Mouse (Mus musculus) right cerebral cortex, adult 18-20 months (tissue): ENCODE data around the gene Hs6st1.
A peak's percentile ranks its signal among the peaks of the same experiment; 100 is the strongest.
"Not testable (repeated sequence)": the region's sequence is repeated elsewhere in the genome, so short reads cannot be mapped to it uniquely, and the experiment has no call there.

ENCODE experiments used
- DNase-seq: peaks from one replicate; pipeline ENCODE4 v3.0.0; 2022; ENCODE audit warnings: mixed read lengths

Gene Hs6st1

DNA sequence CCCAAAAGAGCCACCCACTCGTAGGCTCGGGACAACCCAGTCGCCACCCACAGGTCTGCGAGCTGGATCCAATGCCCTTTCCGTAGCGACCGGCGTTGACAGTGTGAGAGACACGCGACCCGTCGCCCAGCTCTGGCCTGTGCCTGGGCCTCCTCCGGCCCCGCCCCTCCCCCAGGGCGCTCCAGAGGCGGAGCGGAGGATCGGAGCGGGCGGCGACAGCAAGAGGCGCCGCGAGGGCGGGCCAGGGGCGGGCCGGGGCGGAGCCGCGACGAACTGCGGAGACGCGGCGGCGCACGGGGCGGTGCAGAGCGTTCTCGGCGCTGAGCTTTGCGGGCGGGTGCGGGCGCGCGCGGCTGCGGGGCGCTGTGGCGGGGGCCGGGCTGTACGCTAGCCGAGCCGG is at the start of gene Hs6st1:
Gene Hs6st1 (plus strand): TSS at position 325 of the 400 bp plus-strand sequence.
- peak; percentile 95 for DNase-seq

GRCm38 (mm10) chr1:36018617-36019016 is 49.6 kb upstream of the Hs6st1 start:
- DNase-seq: no peak

- no peak for DNase-seq
Observed at GRCm38 (mm10) chr1:36019161-36019560, 49.0 kb upstream of the Hs6st1 start.

DNA sequence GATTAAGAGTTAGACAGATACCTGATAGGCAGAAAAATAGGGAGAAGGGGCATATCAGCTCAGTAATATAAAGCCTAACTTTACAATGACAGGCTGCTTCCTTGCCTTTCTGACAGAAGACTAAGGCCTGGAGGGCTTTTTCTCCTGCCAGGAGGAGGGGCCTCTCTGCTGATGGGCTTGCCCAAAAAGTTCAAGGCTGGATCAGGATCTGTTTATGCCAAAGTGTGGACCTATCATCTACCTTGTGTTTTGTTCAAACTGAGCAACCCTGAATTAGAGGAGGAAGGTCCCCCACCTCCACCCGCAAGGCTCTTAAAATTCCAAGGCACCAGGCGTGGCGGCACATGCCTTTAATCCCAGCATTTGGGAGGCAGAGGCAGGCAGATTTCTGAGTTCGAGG is 47.9 kb upstream of the Hs6st1 start:
- no peak for DNase-seq

DNA sequence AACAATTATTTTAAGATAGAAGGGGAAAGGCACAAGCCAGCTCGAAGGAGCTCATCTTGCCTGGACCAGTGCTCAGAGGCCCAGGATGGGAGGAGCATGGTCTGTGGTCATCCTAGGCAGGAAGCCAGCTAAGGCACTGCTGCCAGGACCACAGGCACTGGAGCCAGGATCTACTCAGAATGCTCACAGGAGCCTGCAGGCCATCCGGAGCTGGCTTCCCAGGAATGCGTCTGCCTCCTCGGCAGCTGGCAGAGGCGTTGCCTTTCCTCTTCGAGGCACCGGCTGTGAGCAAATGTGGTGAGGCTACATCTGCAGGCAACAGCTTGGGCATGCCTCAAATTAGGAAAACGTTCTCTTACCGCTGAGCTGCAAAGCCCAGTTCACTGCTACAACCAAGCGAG is 37.8 kb upstream of the Hs6st1 start:
- peak; percentile 77 for DNase-seq

- DNase-seq: no peak
Observed at GRCm38 (mm10) chr1:36038769-36039168, 29.4 kb upstream of the Hs6st1 start.

DNA sequence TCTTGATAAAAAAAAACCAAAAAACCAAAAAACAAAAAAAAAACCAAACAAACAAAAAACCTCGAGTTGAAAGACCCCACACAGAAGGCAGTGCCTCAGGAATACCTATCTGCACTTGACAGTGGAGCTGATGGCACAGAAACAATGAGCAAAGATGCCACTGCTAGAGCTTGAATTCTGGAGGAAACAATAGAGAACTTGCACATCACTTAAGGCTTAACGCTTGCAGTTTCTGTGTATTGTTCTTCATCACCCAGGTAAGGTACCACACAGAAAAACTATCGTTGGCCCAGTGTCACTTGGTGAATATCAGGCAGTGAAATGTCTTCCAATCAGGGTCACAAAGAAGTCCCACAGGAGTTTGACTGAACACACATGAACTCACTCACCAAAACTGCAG is 26.1 kb upstream of the Hs6st1 start:
- DNase-seq: no peak

GRCm38 (mm10) chr1:36043793-36044192 is 24.4 kb upstream of the Hs6st1 start:
- DNase-seq: not testable (repeated sequence)

GRCm38 (mm10) chr1:36044288-36044687 is 23.9 kb upstream of the Hs6st1 start:
- DNase-seq: no peak

- DNase-seq: no peak
Observed at GRCm38 (mm10) chr1:36052672-36053071, 15.5 kb upstream of the Hs6st1 start.

GRCm38 (mm10) chr1:36053566-36053965 is 14.6 kb upstream of the Hs6st1 start:
- DNase-seq: no peak

GRCm38 (mm10) chr1:36054182-36054966 is 13.8 kb upstream of the Hs6st1 start:
- DNase-seq: no peak

GRCm38 (mm10) chr1:36054967-36055357 is 13.2 kb upstream of the Hs6st1 start:
- no peak for DNase-seq

DNA sequence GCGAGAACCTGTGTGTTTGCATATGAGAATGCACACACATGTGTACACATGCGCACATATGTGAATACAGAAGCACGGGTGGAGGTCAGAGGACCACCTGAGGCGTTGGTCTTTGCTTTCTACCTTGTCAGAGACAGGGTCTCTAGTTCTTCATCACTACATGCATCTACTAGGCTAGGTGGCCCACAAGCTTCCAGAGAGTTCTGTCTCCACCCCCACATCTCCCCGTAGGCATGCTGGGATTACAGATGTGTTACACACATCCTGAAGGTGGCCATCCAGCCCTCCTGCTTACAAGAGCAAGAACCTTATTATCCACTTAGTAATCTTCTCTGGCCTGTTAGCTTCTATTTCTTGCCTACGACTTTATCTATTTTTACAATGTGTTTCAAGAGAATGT is 8.8 kb upstream of the Hs6st1 start:
- DNase-seq: no peak

- no peak for DNase-seq
Observed at GRCm38 (mm10) chr1:36059959-36060953, 7.9 kb upstream of the Hs6st1 start.

- no peak for DNase-seq
Observed at GRCm38 (mm10) chr1:36061211-36061915, 6.8 kb upstream of the Hs6st1 start.

DNA sequence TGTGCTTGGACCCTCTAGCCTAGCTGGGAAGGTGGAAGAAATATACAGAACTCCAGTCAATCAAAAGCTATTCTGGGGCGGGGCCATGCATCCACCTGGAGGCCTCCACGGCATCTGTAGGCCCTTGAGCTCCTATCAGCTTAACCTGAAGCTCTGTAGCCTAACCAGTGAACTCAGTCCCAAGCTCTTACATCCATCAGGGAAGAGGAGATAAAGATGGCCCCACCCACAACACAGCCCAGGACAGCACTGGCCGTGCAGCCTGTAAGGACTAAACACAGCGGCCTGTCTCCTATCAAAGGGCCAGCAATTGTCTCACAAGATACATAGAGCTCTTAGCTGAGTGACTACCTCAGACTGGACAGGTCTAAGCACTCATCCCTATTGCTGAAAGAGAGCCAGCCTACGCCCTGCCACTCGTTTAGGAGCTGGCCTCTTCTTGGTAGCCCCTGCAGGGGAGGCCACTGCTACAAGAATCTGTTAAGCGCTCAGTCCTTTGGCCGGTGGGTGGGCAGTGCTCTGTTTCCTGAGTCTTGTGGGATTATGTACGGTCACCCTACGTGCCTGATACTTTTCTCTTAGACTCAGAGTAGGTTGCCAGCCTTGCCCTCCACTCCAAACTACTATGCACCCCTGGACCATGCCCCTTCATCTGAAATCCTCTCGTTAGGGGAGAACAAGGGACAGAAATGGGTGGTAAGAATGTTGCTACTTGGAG is 6.0 kb upstream of the Hs6st1 start:
- no peak for DNase-seq

DNA sequence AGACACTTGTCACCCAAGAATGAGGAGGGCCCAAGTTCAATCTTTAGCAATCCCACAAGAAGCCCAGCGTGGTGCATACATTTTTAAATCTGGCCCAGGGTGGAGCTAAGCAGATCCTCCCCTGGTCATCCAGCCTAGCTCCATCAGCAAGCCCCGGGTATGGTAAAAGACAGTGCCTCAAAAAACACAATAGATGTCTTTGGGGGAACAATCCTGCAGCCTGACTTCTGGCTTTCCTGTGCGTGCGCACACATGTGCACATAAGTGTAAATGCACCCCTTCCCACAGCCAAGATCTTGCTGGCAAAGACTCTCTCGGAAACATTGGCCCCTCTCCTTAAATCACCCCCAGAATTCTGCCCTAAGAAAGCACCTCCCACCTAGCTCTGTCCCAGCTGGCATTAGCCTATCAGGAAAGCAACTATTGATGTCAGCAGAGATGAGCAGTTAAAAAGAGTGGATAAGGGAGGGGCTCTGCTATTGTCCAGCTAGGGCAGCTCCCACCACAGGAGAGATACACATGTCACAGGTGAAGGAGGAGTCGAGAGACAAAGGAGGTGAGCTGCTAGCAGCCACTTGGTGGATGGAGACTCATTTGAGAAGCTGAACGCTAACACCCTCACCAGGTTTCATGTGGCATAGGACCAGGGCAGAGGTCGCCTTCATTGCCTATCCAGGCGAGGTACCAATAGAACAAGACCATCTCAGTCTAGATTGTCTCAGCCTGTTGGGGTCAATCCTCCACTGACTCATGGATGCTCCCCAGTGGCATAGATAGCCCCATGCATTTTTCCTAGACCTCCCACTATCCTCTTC is 5.2 kb upstream of the Hs6st1 start:
- DNase-seq: no peak

- no peak for DNase-seq
Observed at GRCm38 (mm10) chr1:36063641-36063955, 4.6 kb upstream of the Hs6st1 start.

GRCm38 (mm10) chr1:36064223-36064622 is 4.0 kb upstream of the Hs6st1 start:
- no peak for DNase-seq

- DNase-seq: peak; percentile 95
Observed at GRCm38 (mm10) chr1:36064861-36065760, 3.1 kb upstream of the Hs6st1 start.
